Mouse (Mus musculus): Measurements from ENCODE around the gene Ocm. TPM values are rescaled to one million over a fixed set of nuclear protein-coding genes. Genes with fewer than 3 reads are reported as not detected.

Ocm gene
- polyA plus RNA-seq, 1 experiment from 2014 or later: not detected

DNA sequence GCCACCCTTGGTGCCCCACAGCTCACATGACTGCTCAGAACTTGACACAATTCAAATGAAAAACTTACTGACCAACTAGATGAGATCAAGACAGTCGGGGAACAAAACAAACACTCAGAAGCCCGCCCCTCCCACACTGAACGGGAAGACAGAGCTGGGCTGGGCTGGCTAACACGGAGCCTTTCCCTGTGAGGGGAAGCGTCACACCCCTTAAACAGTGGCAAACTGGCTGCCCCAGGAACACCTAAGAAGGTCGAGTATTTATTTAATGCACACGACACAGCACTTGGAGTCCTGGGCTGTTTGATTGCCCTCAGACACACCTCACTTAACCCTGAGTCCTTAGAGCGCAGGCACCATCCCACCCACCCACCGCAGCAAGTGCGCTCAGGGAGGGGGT lies 33.8 kb downstream of the Ocm start:
- 86% methylated on average over 10 of the region's 10 CpGs for WGBS
- no peak for DNase-seq (ENCODE audit: low spot score)
- no peaks in the 10 kb centered on the region for H3K9me3 ChIP-seq (ENCODE audit: control insufficient read depth, low read length)
- no peak overlapping the region for H3K27ac ChIP-seq (ENCODE audit: low read depth, low read length)
- no peaks in the 10 kb centered on the region for H3K4me1 ChIP-seq (replicated peaks; ENCODE audit: control insufficient read depth, insufficient read depth, low read length)
- ATAC-seq (replicated peaks; ENCODE audit: low FRiP score): no peak
- peaks cover 45% of the 10 kb centered on the region; the same call in 1 of the 2 replicates for H3K36me3 ChIP-seq (ENCODE audit: control insufficient read depth, insufficient read depth, low read length)
- H3K4me3 ChIP-seq (ENCODE audit: low read depth, low read length): no peak overlapping the region
- H3K4me2 ChIP-seq: no peak overlapping the region
- no peak overlapping the region for H3K9ac ChIP-seq (ENCODE audit: low read depth, low read length)
- H3K27me3 ChIP-seq (replicated peaks; ENCODE audit: control insufficient read depth, insufficient read depth, low read length): no peaks in the 10 kb centered on the region

- Histone ChIP-seq H3K27ac (ENCODE audit: low read depth, low read length) (no peak overlapping the region), H3K4me2 (no peak overlapping the region), H3K9ac (ENCODE audit: low read depth, low read length) (no peak overlapping the region), H3K4me1 (replicated peaks; ENCODE audit: control insufficient read depth, insufficient read depth, low read length) (no peaks in the 10 kb centered on the region), H3K9me3 (ENCODE audit: control insufficient read depth, low read length) (no peaks in the 10 kb centered on the region), H3K27me3 (replicated peaks; ENCODE audit: control insufficient read depth, insufficient read depth, low read length) (no peaks in the 10 kb centered on the region), H3K36me3 (ENCODE audit: control insufficient read depth, insufficient read depth, low read length) (peaks cover 50% of the 10 kb centered on the region; the same call in 1 of the 2 replicates), H3K4me3 (ENCODE audit: low read depth, low read length) (no peak overlapping the region)
- WGBS: 76% methylated on average over 11 of the region's 11 CpGs
- ATAC-seq (replicated peaks; ENCODE audit: low FRiP score) (no peak), DNase-seq (ENCODE audit: low spot score) (no peak)
Observed at GRCm38 (mm10) chr5:143990086-143990485, 36.4 kb downstream of the Ocm start.

GRCm38 (mm10) chr5:143989046-143989445 lies 37.4 kb downstream of the Ocm start:
- no peak overlapping the region for H3K27ac ChIP-seq (ENCODE audit: low read depth, low read length)
- H3K36me3 ChIP-seq (ENCODE audit: control insufficient read depth, insufficient read depth, low read length): peaks cover 44% of the 10 kb centered on the region; the same call in 1 of the 2 replicates
- ATAC-seq (replicated peaks; ENCODE audit: low FRiP score): no peak
- H3K27me3 ChIP-seq (replicated peaks; ENCODE audit: control insufficient read depth, insufficient read depth, low read length): no peaks in the 10 kb centered on the region
- H3K4me2 ChIP-seq: no peak overlapping the region
- H3K4me3 ChIP-seq (ENCODE audit: low read depth, low read length): no peak overlapping the region
- H3K9ac ChIP-seq (ENCODE audit: low read depth, low read length): no peak overlapping the region
- 95% methylated on average over 4 of the region's 4 CpGs for WGBS
- no peaks in the 10 kb centered on the region for H3K4me1 ChIP-seq (replicated peaks; ENCODE audit: control insufficient read depth, insufficient read depth, low read length)
- no peaks in the 10 kb centered on the region for H3K9me3 ChIP-seq (ENCODE audit: control insufficient read depth, low read length)
- no peak for DNase-seq (ENCODE audit: low spot score)

GRCm38 (mm10) chr5:143987596-143987995 lies 38.9 kb downstream of the Ocm start:
- H3K4me1 ChIP-seq (replicated peaks; ENCODE audit: control insufficient read depth, insufficient read depth, low read length): no peaks in the 10 kb centered on the region
- peaks cover 37% of the 10 kb centered on the region; the same call in 1 of the 2 replicates for H3K36me3 ChIP-seq (ENCODE audit: control insufficient read depth, insufficient read depth, low read length)
- H3K4me2 ChIP-seq: no peak overlapping the region
- no peak overlapping the region for H3K4me3 ChIP-seq (ENCODE audit: low read depth, low read length)
- ATAC-seq (replicated peaks; ENCODE audit: low FRiP score) (no peak), DNase-seq (ENCODE audit: low spot score) (no peak)
- no peaks in the 10 kb centered on the region for H3K27me3 ChIP-seq (replicated peaks; ENCODE audit: control insufficient read depth, insufficient read depth, low read length)
- WGBS: 95% methylated on average over 3 of the region's 3 CpGs
- H3K9me3 ChIP-seq (ENCODE audit: control insufficient read depth, low read length): no peaks in the 10 kb centered on the region
- no peak overlapping the region for H3K27ac ChIP-seq (ENCODE audit: low read depth, low read length)
- no peak overlapping the region for H3K9ac ChIP-seq (ENCODE audit: low read depth, low read length)

DNA sequence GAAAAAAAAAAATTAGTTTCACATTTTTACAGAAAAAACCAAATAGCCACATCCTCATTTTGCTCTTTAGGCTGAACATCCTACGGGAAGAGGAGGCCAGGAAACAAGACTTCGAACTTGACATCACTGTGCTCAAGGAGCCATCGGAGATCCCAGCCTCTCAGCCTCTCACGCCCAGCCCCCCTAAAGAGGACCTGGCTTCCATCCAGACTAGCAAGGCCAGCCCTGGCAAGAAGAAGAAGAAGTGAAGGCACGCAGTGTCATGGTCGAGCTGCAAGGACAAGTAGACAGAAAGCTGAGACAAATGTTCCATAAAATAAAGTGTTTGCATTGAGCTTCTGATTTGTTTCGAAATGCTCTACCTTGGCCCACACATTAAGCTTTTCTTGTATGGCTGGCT lies 41.1 kb downstream of the Ocm start:
- Histone ChIP-seq H3K4me1 (replicated peaks; ENCODE audit: control insufficient read depth, insufficient read depth, low read length) (no peaks in the 10 kb centered on the region), H3K9me3 (ENCODE audit: control insufficient read depth, low read length) (no peaks in the 10 kb centered on the region), H3K4me3 (ENCODE audit: low read depth, low read length) (no peak overlapping the region), H3K27ac (ENCODE audit: low read depth, low read length) (no peak overlapping the region), H3K4me2 (no peak overlapping the region), H3K9ac (ENCODE audit: low read depth, low read length) (no peak overlapping the region), H3K27me3 (replicated peaks; ENCODE audit: control insufficient read depth, insufficient read depth, low read length) (no peaks in the 10 kb centered on the region), H3K36me3 (ENCODE audit: control insufficient read depth, insufficient read depth, low read length) (peaks cover 23% of the 10 kb centered on the region; the same call in 1 of the 2 replicates)
- 92% methylated on average over 7 of the region's 7 CpGs for WGBS
- DNase-seq (ENCODE audit: low spot score) (no peak), ATAC-seq (replicated peaks; ENCODE audit: low FRiP score) (no peak)

GRCm38 (mm10) chr5:143982361-143982760 lies 44.1 kb downstream of the Ocm start:
- DNase-seq (ENCODE audit: low spot score): no peak
- Histone ChIP-seq H3K4me3 (ENCODE audit: low read depth, low read length) (no peak overlapping the region), H3K9me3 (ENCODE audit: control insufficient read depth, low read length) (no peaks in the 10 kb centered on the region), H3K4me2 (no peak overlapping the region), H3K27ac (ENCODE audit: low read depth, low read length) (no peak overlapping the region), H3K36me3 (ENCODE audit: control insufficient read depth, insufficient read depth, low read length) (peaks cover 7% of the 10 kb centered on the region; the same call in 1 of the 2 replicates), H3K4me1 (replicated peaks; ENCODE audit: control insufficient read depth, insufficient read depth, low read length) (no peaks in the 10 kb centered on the region), H3K9ac (ENCODE audit: low read depth, low read length) (no peak overlapping the region), H3K27me3 (replicated peaks; ENCODE audit: control insufficient read depth, insufficient read depth, low read length) (no peaks in the 10 kb centered on the region)
- WGBS: 58% methylated on average over 2 of the region's 2 CpGs
- ATAC-seq (replicated peaks; ENCODE audit: low FRiP score): no peak

DNA sequence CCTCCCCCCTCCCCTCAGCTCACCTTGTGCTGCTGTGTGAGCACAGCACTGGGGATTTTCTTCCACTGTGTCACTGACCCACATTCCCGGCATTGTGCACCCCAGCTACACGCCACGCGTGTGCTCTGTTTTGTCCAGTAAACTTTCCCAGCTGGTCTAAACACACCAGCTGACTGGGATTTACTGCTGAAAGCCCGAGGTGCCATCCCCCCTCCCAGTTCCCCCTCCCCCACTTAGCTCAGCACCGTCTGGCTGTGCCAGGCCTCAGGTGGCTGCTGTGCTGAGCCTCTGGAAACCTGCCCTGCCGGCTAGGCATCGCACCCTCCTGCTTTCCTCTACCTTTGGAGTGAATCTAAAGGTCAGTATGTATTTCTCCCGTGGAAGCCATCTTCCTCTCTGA lies 45.6 kb downstream of the Ocm start:
- H3K9ac ChIP-seq (ENCODE audit: low read depth, low read length): no peak overlapping the region
- 41% methylated on average over 9 of the region's 9 CpGs for WGBS
- H3K27ac ChIP-seq (ENCODE audit: low read depth, low read length): no peak overlapping the region
- H3K27me3 ChIP-seq (replicated peaks; ENCODE audit: control insufficient read depth, insufficient read depth, low read length): no peaks in the 10 kb centered on the region
- H3K4me2 ChIP-seq: no peak overlapping the region
- H3K4me3 ChIP-seq (ENCODE audit: low read depth, low read length): no peak overlapping the region
- H3K9me3 ChIP-seq (ENCODE audit: control insufficient read depth, low read length): no peaks in the 10 kb centered on the region
- peaks cover 5% of the 10 kb centered on the region; the same call in 1 of the 2 replicates for H3K36me3 ChIP-seq (ENCODE audit: control insufficient read depth, insufficient read depth, low read length)
- peaks cover 13% of the 10 kb centered on the region for H3K4me1 ChIP-seq (replicated peaks; ENCODE audit: control insufficient read depth, insufficient read depth, low read length)
- DNase-seq (ENCODE audit: low spot score) (no peak), ATAC-seq (replicated peaks; ENCODE audit: low FRiP score) (no peak)

DNA sequence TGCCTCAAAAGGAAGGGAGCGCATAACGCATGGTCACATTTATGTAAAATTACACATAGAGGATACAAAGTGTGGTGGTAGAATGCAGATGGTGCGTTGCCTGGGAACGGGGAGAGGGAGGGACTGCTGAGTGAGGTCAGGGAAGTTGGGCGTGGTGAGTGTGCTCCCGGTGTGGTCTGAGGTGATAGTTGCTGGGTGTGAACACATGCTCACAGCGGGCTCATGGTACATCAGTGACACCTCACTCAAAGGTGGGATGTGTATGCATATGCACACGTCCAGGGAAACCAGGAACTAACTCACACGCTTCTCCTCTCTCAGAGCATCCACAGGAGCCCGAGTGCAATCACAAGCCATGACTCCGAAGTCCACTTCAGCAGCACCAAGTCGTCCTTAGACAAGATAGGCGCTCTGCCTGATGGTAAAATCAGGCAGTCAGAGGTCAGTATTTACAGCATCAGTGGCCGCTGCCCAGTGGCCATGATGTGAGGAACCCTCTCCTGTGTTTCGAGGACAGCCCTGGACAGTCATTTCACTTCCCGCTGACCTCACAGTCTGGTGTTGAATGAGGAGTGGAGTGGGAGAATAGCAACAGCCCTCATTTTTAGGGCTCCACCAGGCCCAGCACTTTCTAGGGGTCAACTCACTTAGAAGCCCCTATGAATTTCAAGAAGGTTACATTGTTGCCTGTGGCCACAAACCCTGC lies 49.6 kb downstream of the Ocm start:
- no peak overlapping the region for H3K4me2 ChIP-seq
- peak; percentile 78 for ATAC-seq (replicated peaks; ENCODE audit: low FRiP score)
- peaks cover 25% of the 10 kb centered on the region for H3K4me1 ChIP-seq (replicated peaks; ENCODE audit: control insufficient read depth, insufficient read depth, low read length)
- H3K27ac ChIP-seq (ENCODE audit: low read depth, low read length): no peak overlapping the region
- H3K9me3 ChIP-seq (ENCODE audit: control insufficient read depth, low read length): no peaks in the 10 kb centered on the region
- 60% methylated on average over 16 of the region's 16 CpGs for WGBS
- H3K36me3 ChIP-seq (ENCODE audit: control insufficient read depth, insufficient read depth, low read length): no peaks in the 10 kb centered on the region
- no peaks in the 10 kb centered on the region for H3K27me3 ChIP-seq (replicated peaks; ENCODE audit: control insufficient read depth, insufficient read depth, low read length)
- H3K9ac ChIP-seq (ENCODE audit: low read depth, low read length): no peak overlapping the region
- H3K4me3 ChIP-seq (ENCODE audit: low read depth, low read length): no peak overlapping the region
- DNase-seq (ENCODE audit: low spot score): no peak

DNA sequence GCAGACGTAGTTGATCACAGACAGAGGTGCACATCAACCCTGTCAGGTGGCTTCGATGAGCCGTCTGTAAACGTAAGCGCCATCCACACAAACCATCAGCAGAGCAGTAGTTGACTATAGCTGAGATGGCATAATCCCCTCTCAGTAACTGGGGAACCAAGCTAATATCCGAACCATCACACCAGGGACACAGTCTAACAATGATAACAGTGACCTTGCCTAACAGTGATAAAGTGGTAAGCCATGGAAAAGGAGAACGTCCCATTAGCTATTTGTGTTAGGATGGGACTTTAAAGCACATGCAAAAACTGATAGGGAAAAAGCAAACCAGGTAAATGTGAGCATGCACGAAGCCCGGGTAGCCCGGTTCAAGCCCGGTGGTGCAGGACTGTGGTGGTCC lies 50.2 kb downstream of the Ocm start:
- 77% methylated on average over 11 of the region's 11 CpGs for WGBS
- Histone ChIP-seq H3K4me3 (ENCODE audit: low read depth, low read length) (no peak overlapping the region), H3K4me1 (replicated peaks; ENCODE audit: control insufficient read depth, insufficient read depth, low read length) (peaks cover 25% of the 10 kb centered on the region), H3K9me3 (ENCODE audit: control insufficient read depth, low read length) (no peaks in the 10 kb centered on the region), H3K27me3 (replicated peaks; ENCODE audit: control insufficient read depth, insufficient read depth, low read length) (no peaks in the 10 kb centered on the region), H3K9ac (ENCODE audit: low read depth, low read length) (no peak overlapping the region), H3K36me3 (ENCODE audit: control insufficient read depth, insufficient read depth, low read length) (no peaks in the 10 kb centered on the region), H3K27ac (ENCODE audit: low read depth, low read length) (no peak overlapping the region), H3K4me2 (peak overlapping the region; percentile 8)
- ATAC-seq (replicated peaks; ENCODE audit: low FRiP score) (no peak), DNase-seq (ENCODE audit: low spot score) (no peak)
